Mouse (Mus musculus) olfactory bulb, adult 2 months (tissue): ENCODE measurements around the gene Mllt6.

Experiments used
- CTCF ChIP-seq: fragments of 200-500 bp; IDR thresholded peaks from 2 replicates; pipeline ENCODE4 v1.5.1; 2012; ENCODE audit warnings: low read depth, mild to moderate bottlenecking, low read length, moderate library complexity; ENCODE audit not compliant: insufficient read depth
- POLR2A ChIP-seq: fragments of 200-500 bp; IDR thresholded peaks from 2 replicates; pipeline ENCODE4 v1.6.1; 2012; ENCODE audit warnings: mild to moderate bottlenecking, low read depth, low read length, moderate library complexity; ENCODE audit not compliant: insufficient read depth

GRCm38 (mm10) chr11:97711200-97711900 is 48.1 kb downstream of the Mllt6 start:
- TF ChIP-seq CTCF: no peak
- TF ChIP-seq POLR2A: no peak
